Mouse (Mus musculus) gastrocnemius, adult 2 months (tissue): Measurements from ENCODE around the gene Crkl. TPM values are rescaled to one million over a fixed set of nuclear protein-coding genes. Genes with fewer than 3 reads are reported as not detected.

Source experiments
- DNase-seq: peaks from one replicate; pipeline ENCODE4 v3.0.0; 2022
- H3K27ac ChIP-seq: fragments of 200-600 bp; 2 replicates; pipeline ENCODE4 v1.8.1; 2022; ENCODE audit warnings: mild to moderate bottlenecking
- H3K4me3 ChIP-seq: fragments of 200-600 bp; 2 replicates; pipeline ENCODE4 v1.8.1; 2022; ENCODE audit warnings: mild to moderate bottlenecking, moderate library complexity
- CTCF ChIP-seq: fragments of 200-600 bp; IDR thresholded peaks from 2 replicates; pipeline ENCODE4 v1.8.1; 2022; ENCODE audit warnings: antibody characterized with exemption, mild to moderate bottlenecking, moderate library complexity
- intact Hi-C: fragments of 180-260 bp; cut with DNase I; formaldehyde crosslinking; loops from one replicate; pipeline ENCODE4 v1.15.1; 2025
- total RNA-seq, 2 experiments: library from RNA; stranded (reverse); gene quantifications; 2 replicates each; pipeline ENCODE4 v1.2.3; 2021

The Crkl gene
- total RNA-seq, 2 experiments from 2014 or later, result 21.6 to 28.3 TPM

DNA sequence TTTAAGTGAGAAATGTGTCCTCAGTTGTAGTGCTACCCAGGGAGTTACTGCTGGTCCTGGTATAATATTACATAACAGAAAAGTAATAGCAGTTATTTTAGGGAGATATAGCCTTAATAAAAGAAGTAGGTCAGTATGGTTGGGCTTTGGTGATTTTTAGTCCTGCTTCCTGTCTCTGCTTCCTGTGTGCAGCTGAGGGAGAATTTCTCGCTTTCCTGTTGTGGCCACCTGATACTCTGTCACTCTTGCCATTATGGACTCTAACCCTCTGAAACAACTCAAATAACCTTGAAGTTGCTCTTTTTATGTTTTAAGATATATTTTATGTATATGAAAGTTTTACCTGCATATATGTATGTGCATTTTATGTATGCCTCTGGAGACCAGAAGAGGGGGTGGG, 9.8 kb downstream of the Crkl start:
- intact Hi-C loops, result no loop called here
- DNase-seq, result no peak
- Histone ChIP-seq H3K27ac (peak overlapping the region; percentile 49), H3K4me3 (no peak overlapping the region)
- no peak for TF ChIP-seq CTCF

DNA sequence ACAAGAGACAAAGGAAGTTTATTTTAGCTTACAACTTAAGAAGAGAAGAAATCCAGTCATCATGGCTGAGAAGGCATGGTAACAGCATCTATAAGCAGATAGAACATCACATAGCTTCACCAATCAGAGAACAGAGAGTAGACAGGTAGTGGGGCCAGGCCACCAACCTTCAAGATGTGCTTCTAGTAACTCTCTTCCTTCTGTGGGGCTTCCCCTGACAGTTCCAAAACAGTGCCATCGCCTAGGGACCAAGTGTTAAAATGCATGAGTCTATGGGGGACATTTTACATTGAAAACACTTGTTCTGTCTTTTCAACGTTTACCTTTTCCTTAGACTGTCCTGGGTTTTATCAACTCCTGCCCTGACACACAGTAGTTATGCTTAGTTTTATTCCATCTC, 11.4 kb downstream of the Crkl start:
- DNase-seq, result no peak
- Histone ChIP-seq H3K27ac (no peak overlapping the region), H3K4me3 (no peak overlapping the region)
- intact Hi-C loops, result no loop called here
- no peak for TF ChIP-seq CTCF

DNA sequence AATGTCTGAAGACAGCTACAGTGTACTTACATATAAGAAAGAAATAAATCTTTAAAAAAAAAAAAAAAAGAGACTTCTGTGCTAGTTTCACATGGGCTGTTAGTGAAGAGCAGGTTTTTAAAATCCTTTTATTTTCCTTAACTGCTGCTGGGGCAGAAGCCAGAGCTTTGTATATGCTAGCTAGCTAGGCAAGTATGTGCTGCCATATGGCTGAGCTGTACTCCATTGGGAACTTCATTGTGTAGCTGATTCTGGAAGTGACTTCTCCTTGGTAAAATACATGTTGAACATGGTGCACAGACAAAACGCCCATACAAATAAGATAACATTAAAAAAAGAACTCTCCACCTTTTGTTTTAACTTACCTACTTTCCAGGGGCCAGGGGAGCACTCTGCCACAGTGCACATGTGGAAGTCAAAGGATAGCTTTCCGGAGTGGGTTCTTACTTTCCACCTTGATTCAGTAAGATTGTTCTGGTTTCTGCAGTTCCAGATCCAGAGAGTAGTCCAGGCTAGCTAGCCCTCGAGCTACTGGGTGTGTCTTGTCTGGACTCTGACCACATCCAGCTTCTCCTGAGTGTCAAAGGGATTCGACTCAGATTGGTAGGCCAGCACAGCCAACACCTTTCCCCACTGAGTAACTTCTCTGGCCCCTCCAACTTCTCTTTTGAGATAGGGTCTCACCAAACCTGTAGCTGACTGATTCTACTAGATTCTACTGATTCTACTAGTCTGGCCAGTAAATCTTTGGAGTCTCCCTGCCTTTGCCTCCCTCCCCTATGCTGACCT, 15.3 kb downstream of the Crkl start:
- Histone ChIP-seq H3K4me3 (no peak overlapping the region), H3K27ac (no peak overlapping the region)
- DNase-seq, result no peak
- no peak for TF ChIP-seq CTCF
- intact Hi-C loops, result no loop called here

DNA sequence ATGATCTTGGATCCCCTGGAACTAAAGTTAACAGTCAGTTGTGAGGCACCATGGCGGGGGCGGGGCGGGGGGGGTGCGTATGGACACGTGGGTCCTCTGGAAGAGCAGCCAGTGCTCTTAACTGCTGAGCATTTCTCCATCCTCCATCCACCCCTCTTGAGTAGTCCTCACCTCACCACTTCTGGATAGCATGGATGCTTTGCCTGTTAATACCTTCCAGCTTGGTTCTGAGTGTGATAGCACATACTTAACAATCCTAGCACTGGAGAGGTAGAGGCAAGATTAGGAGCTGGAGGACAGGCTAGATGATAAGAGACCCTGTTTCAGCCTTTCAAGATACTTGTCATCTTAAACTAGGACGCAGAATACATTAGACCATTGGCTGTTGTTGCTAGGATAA, 20.7 kb downstream of the Crkl start:
- no peak for DNase-seq
- Histone ChIP-seq H3K4me3 (no peak overlapping the region), H3K27ac (no peak overlapping the region)
- no peak for TF ChIP-seq CTCF
- intact Hi-C loops, result loop anchor here (5.0 kb wide), 1 partner anchor 60 kb away; the partner anchor contains the start of gene Thap7

DNA sequence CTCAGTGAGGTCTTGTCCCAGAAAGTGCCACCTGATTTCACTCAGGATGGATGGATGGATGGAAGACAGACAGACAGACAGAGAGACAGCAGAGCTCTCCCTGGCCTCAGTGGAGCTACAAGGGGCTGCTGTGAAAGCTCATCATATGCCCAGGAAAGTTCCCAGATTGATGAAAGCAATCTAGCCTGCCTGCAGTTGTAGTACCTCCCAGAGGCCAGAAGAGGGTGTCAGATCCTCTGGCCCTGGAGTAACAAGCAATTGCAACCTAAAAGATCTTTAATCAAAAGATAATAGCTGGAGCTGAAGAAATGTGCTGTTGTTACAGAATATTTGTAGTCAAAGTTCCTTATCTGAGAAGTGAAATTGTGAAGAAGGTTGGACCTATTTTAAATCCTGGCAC, 22.3 kb downstream of the Crkl start:
- TF ChIP-seq CTCF, result peak; percentile 77
- H3K4me3 ChIP-seq, result no peak overlapping the region
- no peak overlapping the region; the same call in 1 of the 2 replicates for H3K27ac ChIP-seq
- DNase-seq, result no peak
- intact Hi-C loops, result loop anchor here (5.0 kb wide), 1 partner anchor 58 kb away; the partner anchor contains the start of gene Thap7

DNA sequence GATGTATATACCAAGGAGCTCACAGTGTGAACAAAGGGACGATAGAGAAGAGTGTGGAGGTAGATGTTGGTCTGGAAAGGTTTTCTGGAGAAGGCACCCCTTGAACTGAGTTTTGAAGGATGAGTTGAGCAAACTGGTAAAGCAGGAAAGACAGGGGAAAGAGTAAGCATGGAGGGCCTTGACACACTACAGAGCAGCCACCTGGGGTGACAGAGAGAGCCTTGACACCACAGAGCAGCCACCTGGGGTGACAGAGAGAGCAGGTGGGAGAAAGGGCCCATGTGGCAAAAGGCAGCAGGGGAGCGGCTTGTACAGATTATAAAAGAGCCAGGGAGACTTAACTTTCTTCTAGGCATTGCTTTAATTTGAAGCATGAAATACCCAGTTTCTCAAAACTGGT, 23.0 kb downstream of the Crkl start:
- DNase-seq, result no peak
- no peak for TF ChIP-seq CTCF
- intact Hi-C loops, result loop anchor here (5.0 kb wide), 1 partner anchor 58 kb away; the partner anchor contains the start of gene Thap7
- no peak overlapping the region for H3K27ac ChIP-seq
- H3K4me3 ChIP-seq, result no peak overlapping the region

DNA sequence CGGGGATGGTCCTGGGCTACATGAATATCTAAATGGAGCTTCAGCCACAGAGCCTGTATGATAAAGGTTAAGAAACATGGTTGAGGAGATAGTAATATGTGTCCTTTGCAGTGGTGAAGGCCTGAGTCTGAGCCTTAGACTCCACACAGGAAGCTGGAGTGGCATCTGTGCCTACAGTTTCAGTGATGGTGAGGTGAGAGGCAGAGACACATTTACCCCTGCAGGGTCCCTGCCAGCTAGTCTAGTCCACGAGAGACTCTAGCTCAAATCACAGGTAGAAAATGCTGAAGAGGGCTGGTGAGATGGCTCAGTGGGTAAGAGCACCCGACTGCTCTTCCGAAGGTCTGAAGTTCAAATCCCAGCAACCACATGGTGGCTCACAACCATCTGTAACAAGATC, 23.5 kb downstream of the Crkl start:
- no peak for TF ChIP-seq CTCF
- intact Hi-C loops, result no loop called here

DNA sequence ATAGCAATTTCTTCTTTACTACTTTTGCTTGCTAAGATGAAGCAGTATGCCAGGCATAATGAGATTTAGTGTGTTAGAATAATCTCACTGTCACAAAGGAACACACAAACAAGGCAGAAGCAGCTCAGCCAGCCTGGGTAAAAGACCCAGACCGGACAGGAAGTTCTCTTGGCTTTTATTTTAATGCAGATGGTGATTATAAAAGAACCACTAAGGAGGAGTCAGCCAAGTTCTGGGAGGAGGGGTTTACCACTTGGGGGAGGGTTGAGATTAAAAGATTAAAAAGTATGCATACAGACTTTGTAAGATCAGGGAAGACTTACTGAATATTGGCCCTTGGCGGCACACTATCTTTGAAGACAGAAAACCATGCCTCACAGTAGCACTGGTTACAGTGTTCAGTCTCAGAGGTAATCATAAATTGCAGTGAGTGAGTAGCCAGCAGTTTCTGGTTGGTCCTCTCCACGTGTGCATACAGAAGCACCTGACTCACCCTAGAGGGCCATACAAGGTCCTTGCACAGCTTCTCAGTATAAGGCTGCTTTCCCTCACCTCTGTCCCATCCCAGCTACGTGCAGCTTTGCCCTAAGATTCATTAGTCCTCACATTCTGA, 26.6 kb downstream of the Crkl start:
- TF ChIP-seq CTCF, result no peak
- DNase-seq, result no peak
- Histone ChIP-seq H3K4me3 (no peak overlapping the region), H3K27ac (no peak overlapping the region)
- intact Hi-C loops, result no loop called here

More for the DNA sequence above, 23.5 kb downstream of the Crkl start:
- Histone ChIP-seq H3K27ac (no peak overlapping the region), H3K4me3 (no peak overlapping the region)
- no peak for DNase-seq

DNA sequence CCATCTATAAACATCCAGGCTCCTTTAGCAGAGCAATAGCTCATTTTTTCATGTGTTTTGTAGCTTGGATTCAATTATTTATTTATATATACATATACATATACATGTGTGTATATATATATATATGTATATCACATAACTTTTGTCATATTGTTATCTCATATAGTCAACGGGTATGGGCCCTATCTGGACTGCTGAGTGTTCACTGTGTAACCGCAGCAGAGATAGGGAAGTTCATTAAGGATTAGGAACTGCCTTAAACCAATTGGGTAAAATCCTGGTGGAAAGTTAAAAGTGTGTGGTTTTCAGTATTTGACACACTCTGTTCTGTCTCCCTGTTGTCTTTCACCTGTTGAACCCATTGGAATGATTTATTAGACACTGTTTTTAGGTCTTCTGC, 29.7 kb downstream of the Crkl start:
- TF ChIP-seq CTCF, result no peak
- no peak overlapping the region for H3K4me3 ChIP-seq
- no peak overlapping the region for H3K27ac ChIP-seq
- no peak for DNase-seq
- intact Hi-C loops, result no loop called here

DNA sequence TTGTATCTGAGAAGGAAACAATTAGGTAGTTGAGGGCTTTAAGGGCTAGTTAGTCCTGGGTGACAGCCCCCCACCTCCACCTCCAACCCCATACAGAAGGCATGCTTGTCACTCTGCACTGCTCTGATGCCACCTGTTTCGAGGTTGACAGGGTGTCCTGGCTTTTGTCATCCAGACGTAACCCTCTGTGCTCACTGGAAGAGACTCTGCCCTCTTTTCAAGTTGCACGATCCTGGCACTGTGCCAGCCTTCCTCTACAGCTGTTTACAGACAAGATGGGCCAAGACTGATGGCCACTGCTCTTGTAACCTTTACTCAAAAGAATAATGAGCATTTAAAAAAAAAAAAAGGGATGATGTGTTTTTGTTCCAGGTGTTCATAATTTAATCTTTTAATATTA, 34.7 kb downstream of the Crkl start:
- TF ChIP-seq CTCF, result no peak
- DNase-seq, result peak; percentile 60
- Histone ChIP-seq H3K27ac (no peak overlapping the region), H3K4me3 (no peak overlapping the region)
- intact Hi-C loops, result no loop called here

DNA sequence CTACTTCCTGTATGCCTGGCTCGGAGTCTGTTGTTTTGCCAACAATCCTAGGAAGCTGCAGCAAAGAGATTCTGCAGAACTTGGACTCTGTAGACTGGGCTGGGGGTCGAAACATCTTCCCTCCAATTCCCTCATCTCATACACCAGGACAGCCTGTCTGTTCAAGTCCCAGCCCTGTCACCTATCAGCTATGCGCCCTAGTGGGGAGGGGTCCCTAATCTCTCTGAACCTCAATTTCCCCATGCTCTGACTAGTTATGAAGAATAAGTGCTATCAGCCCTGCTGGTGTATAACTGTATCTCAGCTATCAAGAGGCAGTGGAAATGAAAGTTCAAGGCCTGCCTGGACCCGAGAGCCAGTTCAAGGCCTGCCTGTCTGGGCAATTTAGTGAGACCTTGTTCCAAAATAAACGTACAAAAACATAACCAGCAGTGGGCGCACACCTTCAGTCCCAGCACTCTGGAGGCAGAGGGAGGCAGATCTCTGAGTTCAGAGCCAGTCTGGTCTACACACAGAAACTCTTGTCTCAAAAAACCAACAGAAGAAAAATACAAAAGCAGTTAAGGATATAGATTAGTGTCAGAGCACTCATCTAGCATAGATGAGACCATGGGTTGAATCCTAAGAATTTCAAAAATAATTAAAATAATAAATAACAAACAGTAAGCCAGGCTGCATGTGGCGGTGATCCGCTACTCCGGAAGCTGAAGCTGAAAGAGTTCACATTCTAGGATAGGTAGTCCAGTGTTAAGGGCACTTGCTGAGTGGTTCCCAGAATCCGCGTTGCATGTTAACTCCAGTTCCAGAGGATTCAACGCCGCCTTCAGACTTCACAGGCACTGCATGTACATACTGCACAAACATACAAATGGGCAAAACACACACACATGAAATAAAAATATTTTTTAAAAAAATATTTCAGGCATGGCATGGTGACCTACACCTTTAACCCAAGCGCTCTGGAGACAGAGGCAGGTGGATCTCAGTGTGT, 37.0 kb downstream of the Crkl start:
- intact Hi-C loops, result no loop called here
- peak; percentile 7; the same call in 1 of the 2 replicates for TF ChIP-seq CTCF
- H3K27ac ChIP-seq, result no peak overlapping the region
- peak overlapping the region; percentile 73 for H3K4me3 ChIP-seq
- no peak for DNase-seq

DNA sequence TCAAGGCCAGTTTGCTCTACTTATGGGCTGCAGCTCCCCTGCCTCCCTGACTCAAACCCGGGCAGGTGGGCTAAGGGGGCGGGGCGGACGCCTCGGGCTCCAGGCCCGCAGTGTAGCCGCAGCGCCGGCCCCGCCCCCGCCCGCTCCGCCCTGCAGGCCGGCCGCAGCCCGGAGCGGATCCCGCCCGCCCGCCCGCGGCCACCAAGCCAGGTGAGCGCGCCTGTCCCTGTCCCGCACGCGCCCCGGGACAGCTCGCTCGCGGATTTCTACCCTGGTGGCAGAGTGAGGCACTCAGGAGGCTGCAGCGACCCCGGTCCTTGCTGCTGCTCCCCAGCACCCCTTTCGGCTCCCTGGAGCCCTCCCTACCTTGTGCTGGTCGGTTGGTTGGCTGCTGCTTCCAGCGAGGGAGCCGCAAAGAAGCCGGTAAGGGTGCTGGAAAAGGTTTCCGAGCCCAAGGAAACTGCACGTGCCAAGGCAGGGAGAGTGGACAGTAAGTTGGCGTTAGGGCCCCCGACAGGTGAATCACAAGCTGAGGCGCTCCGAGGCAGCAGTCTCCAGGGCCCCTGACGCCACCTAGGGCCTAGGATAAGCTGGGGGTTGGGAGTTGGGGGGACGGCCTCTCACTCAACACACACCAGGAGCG, 37.8 kb downstream of the Crkl start, which contains the start of gene Aifm3:
Gene Aifm3, plus strand, starts transcription at position 143 of the 643 bp plus-strand sequence.
- intact Hi-C loops, result no loop called here
- TF ChIP-seq CTCF, result no peak
- peak; percentile 51 for DNase-seq
- H3K4me3 ChIP-seq, result peak within 1 kb of the TSS; percentile 73
- H3K27ac ChIP-seq, result peak within 1 kb of the TSS; percentile 28; the same call in 1 of the 2 replicates
